Mouse (Mus musculus) brain, embryonic 18.5 days (tissue): ENCODE results near the gene Ints14.
"Not testable (repeated sequence)": the region's sequence is repeated elsewhere in the genome, so short reads cannot be mapped to it uniquely, and the experiment has no call there.

ENCODE experiments used
- DNase-seq: peaks from one replicate; pipeline ENCODE4 v3.0.0-alpha.2; 2012; ENCODE audit warnings: low read depth, low spot score

Gene Ints14

DNA sequence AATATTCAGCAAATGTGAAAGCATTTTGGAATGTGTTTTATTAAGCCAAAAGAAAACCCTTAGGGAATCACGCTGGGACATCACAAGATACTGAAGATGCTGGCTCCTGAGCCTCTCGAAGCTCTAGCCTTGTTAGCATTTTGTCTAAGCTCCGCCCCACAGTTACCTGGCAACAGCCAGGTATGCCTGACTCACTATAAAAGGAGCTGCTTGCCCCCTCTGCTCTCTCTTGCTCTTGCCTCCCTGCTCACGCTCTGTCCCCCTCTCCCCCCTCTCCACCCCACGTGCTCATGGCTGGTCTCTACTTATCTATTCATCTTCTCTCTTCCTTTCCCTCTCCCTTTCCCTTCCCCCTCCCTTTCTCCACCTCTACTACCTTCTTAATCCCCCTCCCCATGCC lies 8.7 kb upstream of the Ints14 start:
- no peak for DNase-seq

DNA sequence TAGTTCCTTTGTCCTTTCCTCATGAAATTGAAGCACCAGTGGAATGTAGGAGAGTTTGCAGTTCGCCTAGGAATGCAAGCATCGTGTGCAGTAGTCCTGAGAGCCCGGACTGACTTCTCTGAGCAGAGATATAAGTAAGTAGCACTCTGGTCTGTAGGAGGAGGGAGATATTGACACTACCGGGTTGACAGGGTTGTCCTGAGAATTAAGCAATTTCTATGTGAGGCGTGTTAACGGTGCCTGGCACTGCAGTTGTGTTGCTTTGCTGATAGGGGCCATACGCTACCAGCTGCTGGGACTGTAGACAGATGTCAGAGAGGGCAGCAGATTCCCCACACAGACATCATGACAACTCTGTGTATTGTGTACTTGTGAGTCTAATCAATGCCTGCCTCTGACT lies 7.5 kb upstream of the Ints14 start:
- DNase-seq, result no peak

- no peak for DNase-seq
Measured at GRCm38 (mm10) chr9:64956337-64956736, 4.4 kb upstream of the Ints14 start.

DNA sequence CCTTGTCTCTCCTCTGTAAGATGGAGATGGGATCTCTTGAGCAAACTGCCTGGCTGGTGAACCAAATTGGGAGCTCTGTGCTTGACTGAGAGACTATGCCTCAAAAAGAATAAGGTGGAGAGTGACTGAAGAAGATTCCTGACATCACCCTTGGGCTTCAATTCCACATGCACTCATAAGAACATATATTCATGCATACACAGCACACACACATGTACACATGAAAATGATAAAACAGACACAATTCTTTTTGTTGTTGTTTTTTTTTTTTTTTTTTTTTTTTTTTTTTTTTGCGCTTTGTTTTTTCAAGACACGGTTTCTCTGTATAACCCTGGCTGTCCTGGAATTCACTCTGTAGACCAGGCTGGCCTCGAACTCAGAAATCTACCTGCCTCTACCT lies 3.4 kb upstream of the Ints14 start:
- no peak for DNase-seq

- no peak for DNase-seq
Measured at GRCm38 (mm10) chr9:64960978-64961320, 244 bp downstream of the Ints14 start.

- DNase-seq, result no peak
Measured at GRCm38 (mm10) chr9:64980548-64980947, 19.8 kb downstream of the Ints14 start.

DNA sequence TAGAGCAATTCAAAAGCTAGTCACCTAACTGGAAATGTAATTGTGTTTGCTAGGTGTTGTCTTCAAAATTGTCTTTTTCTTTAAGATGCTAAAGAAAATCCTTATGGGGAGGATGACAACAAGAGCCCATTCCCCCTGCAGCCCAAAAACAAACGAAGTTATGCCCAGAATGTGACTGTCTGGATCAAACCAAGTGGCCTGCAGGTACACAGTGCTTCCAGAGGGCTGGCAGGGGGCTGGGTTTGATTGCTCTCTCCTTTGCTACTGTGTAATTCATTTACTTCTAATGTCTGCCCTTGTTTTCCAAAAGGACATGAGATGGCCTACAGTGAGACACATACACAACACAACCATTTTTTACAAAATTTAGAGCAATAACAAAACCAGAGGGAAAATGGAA lies 21.2 kb downstream of the Ints14 start:
- no peak for DNase-seq

DNA sequence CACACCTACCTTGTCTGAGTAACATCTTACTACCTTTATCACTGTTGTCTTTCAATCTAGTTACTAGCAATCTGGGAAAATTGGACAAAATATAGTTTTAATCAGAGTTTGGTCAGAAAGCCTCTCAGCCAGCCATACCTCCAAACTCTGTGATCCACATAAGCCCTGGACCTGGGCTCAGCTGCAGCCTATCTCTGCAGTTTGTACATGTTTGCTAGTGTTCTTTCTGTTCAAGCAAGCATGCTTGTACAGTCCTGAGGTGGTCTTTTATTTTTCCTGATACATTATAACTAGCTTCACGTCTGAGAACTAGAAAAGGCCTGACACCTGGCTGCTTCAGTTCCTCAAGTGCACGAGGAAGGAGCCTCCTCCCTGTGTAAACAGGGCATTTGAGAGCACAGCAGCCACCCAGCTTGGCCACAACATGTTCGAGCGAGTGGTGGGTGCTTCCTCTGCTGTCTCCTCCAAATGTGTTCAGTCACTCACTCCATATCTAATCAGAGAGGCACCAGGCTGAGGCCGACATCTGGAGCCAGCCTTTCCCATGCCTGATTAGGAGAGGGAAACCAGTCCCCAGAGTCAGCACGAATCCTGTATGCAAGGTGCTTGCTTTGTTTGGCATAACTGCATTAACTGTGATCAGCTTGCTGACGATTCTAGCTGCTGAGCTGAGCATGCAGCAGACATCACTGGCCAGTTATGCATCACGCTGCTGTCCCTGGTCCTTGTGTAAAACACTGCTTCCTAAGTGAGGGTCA lies 24.5 kb downstream of the Ints14 start:
- no peak for DNase-seq

DNA sequence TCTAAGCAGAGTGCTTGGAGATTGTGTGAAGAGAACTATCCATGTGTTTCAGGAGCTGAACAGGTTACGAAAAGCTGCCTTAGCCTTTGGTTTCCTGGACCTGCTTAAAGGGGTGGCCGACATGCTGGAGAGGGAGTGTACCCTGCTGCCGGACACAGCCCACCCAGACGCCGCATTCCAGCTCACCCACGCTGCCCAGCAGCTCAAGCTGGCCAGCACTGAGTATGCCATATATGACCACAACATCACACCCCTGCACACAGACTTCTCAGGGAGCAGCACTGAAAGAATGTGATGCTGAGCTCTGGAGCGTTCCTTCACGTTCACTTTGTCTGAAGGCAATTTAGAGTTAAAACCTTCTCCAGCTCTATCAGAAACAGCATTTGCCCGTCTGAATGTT lies 25.1 kb downstream of the Ints14 start:
- no peak for DNase-seq

- no peak for DNase-seq
Measured at GRCm38 (mm10) chr9:64987651-64988050, 26.9 kb downstream of the Ints14 start.

DNA sequence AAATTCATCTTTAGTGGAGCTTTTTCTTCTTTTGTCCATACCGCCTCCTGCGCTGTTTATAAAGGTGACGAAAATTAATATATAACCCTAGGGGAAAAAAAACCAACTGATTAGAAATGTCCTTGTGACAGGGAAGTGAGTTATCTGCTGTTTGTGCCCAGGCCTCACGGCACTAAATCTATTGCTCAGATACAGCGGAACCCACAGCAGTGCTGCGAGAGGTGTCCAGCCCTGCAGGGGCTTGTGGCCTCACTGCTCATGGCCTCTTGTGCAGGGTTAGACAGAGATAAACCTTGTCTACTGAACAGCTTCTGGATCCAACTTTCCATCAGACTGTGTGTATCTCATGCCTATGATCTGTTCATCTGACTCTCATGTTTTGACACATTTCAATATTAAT lies 27.7 kb downstream of the Ints14 start:
- no peak for DNase-seq

DNA sequence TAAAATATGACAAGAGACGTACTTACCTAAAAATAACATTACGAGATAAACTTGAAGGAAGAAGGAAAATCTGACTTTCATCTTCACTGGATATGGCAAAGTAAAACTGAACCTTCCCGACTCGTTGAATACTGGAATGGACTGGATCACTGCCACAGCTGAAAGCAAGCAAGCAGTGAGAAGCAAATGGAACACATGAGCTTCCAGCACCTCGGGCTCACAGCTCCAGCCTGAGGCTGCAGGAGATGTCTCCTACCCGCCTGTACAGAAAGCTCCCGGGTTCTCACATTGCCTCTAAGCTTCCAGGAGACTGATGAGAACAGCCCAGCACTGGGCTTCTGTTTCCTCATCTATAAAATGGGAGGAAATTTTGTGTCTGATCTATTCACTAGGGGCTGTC lies 29.6 kb downstream of the Ints14 start:
- DNase-seq, result no peak

DNA sequence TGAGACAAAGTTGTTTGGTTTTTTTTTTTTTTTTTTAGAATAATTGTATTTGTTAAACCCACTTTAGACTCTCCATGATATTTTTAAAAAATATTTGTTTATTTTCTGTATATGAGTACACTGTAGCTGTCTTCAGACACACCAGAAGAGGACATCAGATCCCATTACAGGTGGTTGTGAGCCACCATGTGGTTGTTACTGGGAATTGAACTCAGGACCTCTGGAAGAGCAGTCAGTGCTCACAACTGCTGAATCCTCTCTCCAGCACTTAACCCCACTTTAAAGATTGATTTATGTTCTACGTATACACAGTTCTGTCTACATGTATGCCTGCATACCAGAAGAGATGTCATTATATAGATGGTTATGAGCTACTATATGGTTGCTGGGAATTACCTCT lies 34.8 kb downstream of the Ints14 start:
- DNase-seq, result not testable (repeated sequence)

- no peak for DNase-seq
Measured at GRCm38 (mm10) chr9:65001481-65001880, 40.8 kb downstream of the Ints14 start.

DNA sequence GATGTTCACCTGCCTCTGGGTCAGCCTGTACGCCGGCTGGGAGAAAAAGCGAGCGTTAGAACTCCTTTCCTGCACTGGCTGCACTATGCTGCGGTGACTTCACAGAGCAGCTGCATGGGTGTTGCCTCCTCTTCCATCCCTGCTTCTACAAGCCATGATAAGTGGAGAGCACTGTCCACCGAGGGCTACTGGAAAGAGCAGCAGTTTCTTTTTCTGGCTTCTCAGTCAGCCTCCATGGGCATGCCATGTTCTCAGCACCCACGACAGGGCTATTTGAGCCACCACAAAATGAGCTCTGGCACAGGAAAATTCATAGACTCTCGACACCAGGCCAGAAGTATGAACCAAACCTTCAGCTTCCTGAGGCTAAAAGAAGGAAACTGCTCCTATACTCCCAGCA lies 45.0 kb downstream of the Ints14 start:
- DNase-seq, result no peak

- no peak for DNase-seq
Measured at GRCm38 (mm10) chr9:65010632-65011031, 49.9 kb downstream of the Ints14 start.

DNA sequence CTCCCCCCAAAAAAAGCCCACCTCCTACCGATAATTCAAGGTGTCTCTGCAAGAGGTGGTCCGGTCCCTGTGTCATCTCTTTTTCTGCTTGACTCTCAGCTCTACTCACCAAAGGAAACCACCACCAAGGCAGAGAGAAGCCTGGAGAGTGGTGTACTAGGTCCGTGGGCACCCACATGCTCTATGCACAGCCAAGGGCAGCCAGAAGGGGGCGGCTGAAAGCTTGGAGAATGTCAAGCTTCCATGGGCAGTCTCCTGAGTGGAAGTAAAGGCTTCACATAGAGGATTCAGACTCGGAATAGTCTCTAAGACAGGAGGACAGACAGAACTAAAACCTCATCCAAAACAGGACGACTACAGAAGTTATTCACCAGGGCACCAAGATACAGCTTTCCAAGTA lies 50.6 kb downstream of the Ints14 start:
- DNase-seq, result no peak

DNA sequence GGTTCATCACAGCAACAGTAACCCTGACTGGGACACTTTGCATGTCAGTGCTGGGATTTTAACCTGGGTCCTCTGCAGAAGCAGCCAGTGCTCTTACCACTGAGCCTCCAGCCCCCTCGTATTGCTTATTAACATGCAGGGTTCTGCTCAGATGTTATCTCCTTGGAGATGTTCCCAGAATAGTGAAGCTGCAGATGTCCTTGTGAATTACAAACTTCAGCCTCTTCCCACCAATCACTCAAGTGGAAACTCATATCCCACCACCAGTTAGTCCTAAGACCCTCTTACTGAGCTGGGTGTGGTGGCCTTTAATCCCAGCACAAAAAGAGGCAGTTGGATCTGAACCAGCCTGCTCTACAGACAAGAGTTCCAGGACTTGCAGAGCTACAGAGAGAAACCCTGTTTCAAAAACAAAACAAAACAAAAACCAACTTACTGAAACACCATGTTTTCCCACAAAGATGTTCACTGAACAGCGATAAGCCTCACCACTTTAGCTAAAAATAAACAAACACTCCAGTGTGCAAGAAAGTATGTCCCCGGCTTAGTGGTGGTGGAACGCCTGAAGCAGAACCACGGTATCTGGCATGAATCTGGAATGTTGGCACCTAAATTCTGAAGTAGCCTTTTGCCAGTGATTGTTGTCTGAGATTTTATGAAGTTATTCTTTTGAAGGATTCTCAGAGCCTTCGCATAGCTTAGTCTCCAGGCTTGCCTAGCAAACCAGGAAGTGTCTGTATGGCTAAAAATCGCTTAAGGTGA lies 54.9 kb downstream of the Ints14 start:
- no peak for DNase-seq

DNA sequence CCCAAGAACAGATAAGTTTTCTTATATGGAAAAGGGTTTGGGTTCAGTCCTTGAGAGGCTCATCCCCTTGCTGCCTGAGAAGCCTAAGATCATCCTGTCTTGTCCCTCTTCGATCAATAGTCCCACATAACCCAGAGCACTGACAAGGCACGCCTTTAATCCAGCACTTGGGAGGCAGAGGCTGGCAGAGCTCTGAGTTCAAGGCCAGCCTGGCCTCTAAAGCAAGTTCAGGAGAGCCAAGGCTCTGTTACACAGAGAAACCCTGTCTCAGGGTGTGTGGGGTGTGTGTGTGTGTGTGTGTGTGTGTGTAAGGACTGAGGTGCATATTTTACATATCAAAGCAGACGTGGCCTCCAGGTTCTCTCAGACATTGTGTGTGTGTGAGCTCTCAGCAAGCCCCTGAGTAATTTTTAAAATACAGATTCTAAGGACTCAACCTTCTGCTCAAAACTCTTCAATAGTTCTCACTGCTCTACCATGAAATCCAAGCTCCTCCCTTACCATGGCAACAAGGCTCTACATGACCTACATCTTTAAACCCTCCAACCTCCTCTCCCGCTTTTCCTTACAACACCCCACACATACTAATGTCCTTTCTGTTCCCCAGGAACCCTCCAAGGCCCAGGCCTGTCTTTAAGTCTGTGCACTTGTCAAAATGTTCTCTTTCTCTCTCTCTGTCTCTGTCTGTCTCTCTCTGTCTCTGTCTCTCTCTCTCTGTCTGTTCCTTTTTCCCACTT lies 55.7 kb downstream of the Ints14 start:
- no peak for DNase-seq

GRCm38 (mm10) chr9:65016978-65017827 lies 56.5 kb downstream of the Ints14 start:
- DNase-seq, result no peak

DNA sequence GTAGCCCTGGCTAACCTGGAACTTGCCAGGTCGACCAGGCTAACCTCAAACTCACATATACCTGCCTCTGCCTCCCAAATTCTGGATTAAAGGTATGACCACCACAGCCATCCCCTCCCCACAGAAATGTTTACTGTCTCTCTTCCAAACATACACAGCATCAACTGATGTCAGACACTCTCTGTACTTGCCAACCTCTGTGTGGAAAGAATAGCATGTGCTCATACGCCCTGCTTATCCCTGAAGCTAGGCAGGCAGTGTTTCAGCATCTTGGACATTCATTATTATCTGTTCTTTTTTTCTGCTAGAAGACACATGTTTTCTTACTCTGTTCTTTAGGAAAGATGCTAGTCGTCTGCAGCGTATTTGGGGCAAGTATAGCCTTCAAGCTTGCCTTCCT lies 57.2 kb downstream of the Ints14 start:
- DNase-seq, result no peak
